Mouse (Mus musculus): Measurements from ENCODE around the gene Erc2. TPM values are rescaled to one million over a fixed set of nuclear protein-coding genes. Genes with fewer than 3 reads are reported as not detected.

Gene Erc2
- total RNA-seq, 4 experiments from 2014 or later, result 179 to 201 (median 190) TPM

DNA sequence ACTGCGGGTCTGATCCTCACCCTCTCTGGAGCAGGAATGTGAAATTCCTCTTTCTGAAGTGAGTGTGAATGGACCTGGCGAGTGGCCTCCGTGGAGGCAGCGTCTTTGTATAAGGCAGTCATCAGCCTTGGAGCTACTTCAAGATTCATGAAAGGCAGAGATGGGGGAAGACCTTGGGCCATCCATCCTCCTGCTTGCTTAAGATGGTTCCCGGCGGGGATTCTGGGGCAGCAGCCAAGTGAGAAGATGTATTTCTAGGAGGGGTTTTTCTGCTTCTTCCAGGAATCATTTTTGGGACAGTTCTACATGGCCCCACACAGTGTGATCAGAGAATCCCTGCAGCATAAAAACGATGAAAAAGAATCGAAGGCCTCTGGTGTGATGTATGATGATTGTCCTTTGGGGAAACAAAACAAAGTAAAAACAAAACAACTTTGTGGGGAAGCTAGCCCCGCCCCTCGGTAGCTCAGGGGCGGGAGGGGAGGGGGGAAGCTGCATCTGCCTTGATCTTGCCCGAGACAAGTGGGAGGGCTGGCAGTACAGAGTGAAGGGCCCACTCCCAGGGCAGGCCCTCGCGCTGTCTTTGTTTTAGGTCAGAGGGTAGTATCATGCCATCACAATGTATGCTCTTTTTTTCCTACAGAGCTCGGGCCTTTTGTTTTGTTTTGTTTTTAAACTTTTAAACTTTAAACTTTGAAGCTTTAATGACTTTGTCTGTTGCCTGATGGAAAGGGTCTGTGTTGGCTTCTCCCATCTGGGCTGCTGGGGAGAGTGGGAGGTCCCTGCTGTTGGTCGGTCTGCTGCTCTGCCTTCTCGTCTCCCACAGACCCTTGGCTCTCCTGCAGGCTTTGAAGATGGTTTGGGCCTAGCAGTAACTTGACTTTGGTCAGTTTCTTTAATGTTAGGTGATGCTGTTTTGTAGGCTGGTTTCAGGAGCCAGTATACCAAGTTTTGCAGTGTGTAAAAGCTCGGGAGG is 435.9 kb downstream of the Erc2 start:
- no peak for DNase-seq (ENCODE audit: low spot score in 2 of 2)

DNA sequence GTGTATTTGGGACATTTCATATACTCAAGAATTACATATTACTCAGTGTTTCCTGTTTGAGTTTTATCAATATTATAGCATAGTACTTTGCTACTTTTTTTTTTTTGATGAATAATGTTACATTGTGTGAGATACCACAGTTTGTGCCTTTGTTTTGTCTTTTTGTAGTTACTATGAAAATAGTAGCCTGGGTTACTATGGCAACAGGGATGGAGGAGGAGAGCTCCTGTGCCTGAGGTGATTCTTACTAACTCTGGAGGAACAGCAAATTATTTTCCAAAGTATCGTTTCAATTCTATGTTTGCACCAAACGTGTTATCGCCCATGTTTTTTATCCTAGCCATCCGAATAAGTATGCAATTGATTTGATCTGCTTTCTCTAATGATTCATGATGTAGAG is 438.7 kb downstream of the Erc2 start:
- DNase-seq (ENCODE audit: low spot score in 2 of 2), result no peak

- no peak for DNase-seq (ENCODE audit: low spot score in 2 of 2)
Observed at GRCm38 (mm10) chr14:28061649-28062375, 439.6 kb downstream of the Erc2 start.

GRCm38 (mm10) chr14:28068021-28068420 is 445.8 kb downstream of the Erc2 start:
- peak in 1 of 2 experiments; percentile 13 for DNase-seq (ENCODE audit: low spot score in 2 of 2)

DNA sequence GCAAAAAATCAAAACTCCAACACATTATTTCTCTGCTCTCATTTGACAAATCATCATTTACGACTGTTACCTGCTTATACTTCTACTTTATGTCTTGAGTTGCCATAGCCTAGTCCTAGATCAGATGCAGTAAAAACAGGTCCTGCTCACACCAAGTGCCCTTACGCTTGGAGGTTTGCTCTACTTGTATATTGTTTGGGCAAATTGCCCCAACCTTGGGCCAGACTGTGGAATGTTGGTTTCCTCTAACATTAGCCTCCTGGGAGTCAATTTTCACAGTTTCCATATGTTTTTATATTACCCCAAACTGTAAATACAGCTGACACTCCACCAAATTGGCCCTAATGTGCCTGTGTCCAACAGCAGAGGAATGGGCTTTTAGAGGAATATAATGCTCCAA is 447.6 kb downstream of the Erc2 start:
- no peak for DNase-seq (ENCODE audit: low spot score in 2 of 2)

DNA sequence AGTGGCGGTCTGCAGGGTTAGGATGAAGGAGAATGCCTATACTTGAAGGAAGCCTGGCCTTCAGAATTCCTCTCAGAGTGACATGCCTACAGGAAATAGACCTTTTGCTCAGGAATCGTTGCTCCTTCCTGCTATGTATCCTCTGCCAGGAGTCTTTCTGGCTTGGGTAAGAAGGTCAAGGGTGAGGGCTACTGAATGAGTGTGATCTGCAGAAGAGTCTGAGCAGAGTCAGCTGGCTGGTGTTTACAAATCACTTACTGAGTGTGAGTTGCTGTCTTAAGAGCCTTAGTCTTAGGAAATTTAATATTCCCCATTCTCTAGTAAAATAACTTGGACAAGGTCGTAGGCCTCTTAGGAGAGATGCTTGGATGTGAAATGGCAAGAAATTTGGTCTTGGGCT is 450.3 kb downstream of the Erc2 start:
- DNase-seq (ENCODE audit: low spot score in 2 of 2), result no peak

- DNase-seq (ENCODE audit: low spot score in 2 of 2), result no peak
Observed at GRCm38 (mm10) chr14:28089636-28090443, 467.6 kb downstream of the Erc2 start.

DNA sequence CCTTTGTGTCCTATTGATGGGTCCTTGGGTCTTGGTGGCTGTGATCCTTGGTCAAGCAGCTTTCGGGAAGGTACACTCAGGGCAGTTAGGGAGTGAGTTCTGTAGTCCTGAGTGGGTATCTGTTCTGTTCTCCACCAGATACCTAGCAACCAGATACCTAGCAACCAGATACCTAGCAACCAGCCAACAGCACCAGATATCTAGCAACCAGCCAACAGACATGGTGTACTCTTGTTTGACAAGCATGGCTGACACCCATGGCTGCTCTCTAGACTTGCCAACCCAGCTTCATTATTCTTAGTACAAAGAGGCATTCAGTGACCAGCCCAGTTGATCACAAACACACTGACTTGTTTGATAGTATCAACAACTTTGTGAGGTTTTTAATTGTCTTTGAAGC is 469.1 kb downstream of the Erc2 start:
- no peak for DNase-seq (ENCODE audit: low spot score in 2 of 2)

DNA sequence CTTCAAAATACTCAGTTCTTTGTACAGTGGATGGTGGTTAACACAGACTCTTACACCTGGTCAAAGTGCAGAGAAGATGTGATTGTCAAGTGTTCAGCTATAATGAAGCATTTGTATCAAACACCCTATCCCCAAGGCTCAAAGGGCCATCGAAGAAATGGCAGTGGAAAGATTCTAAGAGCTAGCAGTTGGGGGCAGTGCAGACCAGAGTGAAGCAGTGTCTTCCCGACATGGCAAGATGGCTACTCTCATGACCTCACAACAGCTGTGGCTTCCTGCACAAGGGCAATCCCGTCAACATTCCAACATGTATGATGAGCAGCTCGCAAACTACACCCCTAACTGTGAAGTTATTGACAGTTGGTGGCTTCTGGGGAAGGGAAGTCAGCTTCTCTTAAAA is 471.0 kb downstream of the Erc2 start:
- no peak for DNase-seq (ENCODE audit: low spot score in 2 of 2)

DNA sequence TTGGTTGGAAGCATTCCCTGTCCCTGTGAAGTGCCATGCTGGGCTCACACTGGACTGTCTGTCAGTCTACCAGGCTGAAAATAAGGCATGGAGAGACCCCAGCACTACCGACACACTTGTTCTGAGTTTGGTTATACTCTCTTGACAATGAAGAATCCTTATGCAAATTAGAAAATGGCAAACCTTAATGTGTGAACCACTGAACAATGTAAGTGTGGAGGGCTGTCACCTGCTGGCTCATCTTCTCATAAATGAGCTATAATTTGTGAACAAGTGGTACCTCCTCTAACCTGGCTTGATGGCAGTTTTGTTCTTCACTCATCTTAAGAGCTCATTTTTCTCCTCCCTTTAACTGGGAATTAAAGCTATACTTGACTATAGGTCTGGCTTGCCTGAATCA is 471.7 kb downstream of the Erc2 start:
- DNase-seq (ENCODE audit: low spot score in 2 of 2), result no peak

DNA sequence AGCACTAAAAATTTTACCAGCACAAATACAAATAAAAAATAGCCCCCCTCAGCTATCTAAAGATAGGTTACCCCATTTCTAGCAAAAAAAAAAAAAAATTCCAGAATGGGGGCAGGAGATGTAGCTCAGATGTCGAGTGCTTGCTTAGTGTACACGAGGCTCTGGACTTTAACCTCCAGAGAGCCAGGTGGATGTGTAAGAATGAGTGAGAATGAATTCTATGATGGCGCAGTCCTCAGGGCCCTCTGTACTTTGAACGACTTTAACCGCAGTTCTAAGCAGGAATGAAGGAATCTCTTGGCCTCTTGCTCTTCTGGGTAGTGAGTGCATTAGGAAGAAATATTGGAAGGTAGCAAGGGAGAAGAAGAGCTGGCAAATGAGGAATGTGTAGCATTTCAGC is 476.9 kb downstream of the Erc2 start:
- DNase-seq (ENCODE audit: low spot score in 2 of 2), result no peak

DNA sequence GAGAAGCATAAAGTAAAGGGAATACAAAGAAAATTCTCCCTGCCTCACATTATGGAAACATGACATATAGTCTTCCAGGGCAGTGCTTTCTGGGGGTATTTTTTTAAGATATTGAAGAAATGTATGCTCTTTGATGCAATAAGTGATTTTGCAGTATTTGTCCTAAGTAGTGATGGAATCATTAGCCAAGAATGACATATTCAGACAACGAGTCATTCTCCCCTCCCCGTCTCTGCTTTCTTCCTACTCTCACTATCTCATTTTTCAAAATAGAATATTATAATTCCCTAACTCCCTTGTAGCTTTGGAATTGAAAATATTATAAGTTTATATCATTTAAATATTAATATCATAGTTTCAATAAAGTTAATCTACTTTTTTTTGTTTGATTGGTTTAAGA is 490.9 kb downstream of the Erc2 start:
- no peak for DNase-seq (ENCODE audit: low spot score in 2 of 2)

DNA sequence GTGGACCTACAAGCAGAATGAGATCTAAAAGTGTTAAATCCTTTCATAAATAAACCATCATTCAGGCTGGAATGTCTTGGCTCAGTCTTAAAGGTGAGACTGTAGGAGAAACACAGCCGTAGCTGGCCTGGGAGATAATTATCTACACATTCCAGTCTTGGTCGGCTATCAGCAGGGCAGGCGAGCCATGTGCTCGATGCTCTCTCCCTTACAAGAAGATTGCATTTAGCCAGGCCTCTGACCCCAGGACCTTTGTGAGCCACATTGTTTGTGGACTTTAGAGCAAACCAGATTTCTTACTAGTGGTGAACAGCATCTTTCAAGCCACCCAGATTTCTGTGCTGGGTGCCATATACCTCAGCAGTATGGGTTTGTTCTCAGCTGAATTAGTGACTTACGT is 498.6 kb downstream of the Erc2 start:
- no peak for DNase-seq (ENCODE audit: low spot score in 2 of 2)

- DNase-seq (ENCODE audit: low spot score in 2 of 2), result no peak
Observed at GRCm38 (mm10) chr14:28126842-28127241, 504.6 kb downstream of the Erc2 start.

- DNase-seq (ENCODE audit: low spot score in 2 of 2), result no peak
Observed at GRCm38 (mm10) chr14:28128999-28129398, 506.8 kb downstream of the Erc2 start.

- DNase-seq (ENCODE audit: low spot score in 2 of 2), result no peak
Observed at GRCm38 (mm10) chr14:28143998-28144397, 521.8 kb downstream of the Erc2 start.

- DNase-seq (ENCODE audit: low spot score in 2 of 2), result no peak
Observed at GRCm38 (mm10) chr14:28147201-28147600, 525.0 kb downstream of the Erc2 start.

DNA sequence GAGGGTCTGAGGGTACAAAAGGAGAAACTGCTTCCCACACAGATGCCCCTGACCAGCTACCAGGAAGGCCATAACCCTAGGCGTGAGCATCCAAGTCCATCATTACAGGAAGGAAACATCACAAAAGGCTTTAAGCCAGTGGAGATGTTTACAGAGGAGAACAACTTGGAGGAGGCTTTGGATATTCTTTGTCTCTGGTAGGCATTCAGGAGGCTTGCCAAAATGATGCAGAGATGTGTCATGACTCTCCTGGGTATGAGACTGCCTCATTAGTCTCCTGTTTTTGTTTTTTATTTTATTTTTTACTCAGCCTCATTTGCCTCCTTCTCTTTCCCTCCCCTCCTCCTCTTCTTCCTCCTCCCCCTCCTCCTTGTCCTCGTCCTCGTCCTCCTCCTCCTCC is 528.7 kb downstream of the Erc2 start:
- DNase-seq (ENCODE audit: low spot score in 2 of 2), result no peak

DNA sequence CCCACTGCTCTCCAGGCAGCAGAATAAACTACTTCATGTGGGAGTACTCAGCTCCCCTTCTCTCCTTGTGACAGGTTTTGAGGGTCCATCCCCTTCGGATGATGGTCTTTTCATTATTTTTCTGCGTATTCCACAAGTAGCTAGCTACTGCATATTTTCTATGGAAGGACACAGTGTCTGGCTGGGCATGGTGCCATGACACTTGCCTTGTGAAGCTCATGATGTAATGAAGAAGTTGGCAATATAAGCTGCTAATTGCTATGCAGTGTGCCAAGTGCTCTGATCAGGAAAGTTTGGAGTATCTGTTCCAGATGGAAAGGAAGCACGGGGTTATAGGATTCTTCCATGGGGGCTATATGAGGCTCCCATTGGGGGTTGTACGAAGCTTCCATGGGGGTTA is 533.5 kb downstream of the Erc2 start:
- DNase-seq (ENCODE audit: low spot score in 2 of 2), result no peak

- no peak for DNase-seq (ENCODE audit: low spot score in 2 of 2)
Observed at GRCm38 (mm10) chr14:28160852-28161251, 538.6 kb downstream of the Erc2 start.

DNA sequence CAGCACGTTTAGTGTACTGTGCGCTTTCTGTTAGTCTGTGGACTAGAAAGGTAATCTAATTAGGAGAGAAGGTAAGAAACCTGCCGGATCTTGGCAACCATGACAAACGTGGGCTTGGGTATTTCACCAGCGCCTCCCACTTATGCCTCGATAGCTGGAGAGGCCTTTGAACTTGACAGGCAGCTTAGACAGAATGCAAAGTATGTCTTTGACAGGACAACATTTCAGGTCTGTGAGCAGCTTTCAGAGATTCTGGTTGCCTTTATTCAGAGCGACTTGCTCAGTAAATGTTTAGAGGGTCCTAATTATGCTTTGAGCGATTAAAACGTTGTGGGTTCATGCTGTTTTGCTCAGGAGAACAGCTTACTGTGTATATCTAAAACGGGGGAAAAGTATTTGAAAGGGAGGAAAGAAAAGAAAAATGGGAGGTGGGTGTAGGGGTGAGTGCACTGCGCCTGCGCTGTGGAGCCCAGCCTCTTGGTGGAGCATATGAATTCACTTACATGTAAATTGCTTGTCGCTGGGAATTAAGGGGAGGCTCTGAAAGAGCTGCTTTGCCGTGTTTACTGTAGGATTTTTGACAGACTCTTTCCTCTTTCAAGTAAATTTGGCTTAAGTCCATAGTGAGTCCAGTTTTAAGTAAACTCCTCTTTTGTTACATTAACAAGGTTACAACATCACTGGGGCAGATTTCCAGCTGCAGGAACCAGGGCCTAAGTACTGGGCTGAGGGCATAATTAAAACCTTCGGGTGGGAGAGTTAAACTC is 542.6 kb downstream of the Erc2 start:
- no peak for DNase-seq (ENCODE audit: low spot score in 2 of 2)
